Mouse (Mus musculus) adrenal gland, postnatal 36 days (tissue): ENCODE data around the gene Kdm7a. TPM values are rescaled to one million over a fixed set of nuclear protein-coding genes. Genes with fewer than 3 reads are reported as not detected.

Experiments used
- total RNA-seq, 2 experiments: library from RNA; stranded (reverse); gene quantifications; 2 replicates each; pipeline ENCODE4 v1.2.3; 2021

Kdm7a gene
- total RNA-seq, 2 experiments from 2014 or later = 17.4 to 21.2 TPM

Other genes with a start within 250 kb of the Kdm7a start
- gene Parp12, start 88.4 kb downstream of the Kdm7a start, total RNA-seq = 10 to 100 TPM; 18.6 to 23.7 TPM
- 10 to 100 TPM; 38.9 to 39.5 TPM for gene Slc37a3, start 170.9 kb upstream of the Kdm7a start, total RNA-seq
- gene Rab19, start 174.4 kb upstream of the Kdm7a start, total RNA-seq = under 1 TPM; 0.40 to 0.59 TPM
- gene Mkrn1, start 213.7 kb upstream of the Kdm7a start, total RNA-seq = 10 to 100 TPM; 76.0 to 89.5 TPM